Mouse (Mus musculus) spleen, adult 2 months (tissue): ENCODE data around the gene Gatad1.

Source experiments
- CTCF ChIP-seq: fragments of 200-500 bp; IDR thresholded peaks from 2 replicates; pipeline ENCODE4 v1.5.1; 2011; ENCODE audit warnings: mild to moderate bottlenecking, inconsistent platforms; ENCODE audit not compliant: insufficient read depth, insufficient read length, insufficient replicate concordance; ENCODE audit errors: extremely low read depth
- POLR2A ChIP-seq: fragments of 200-500 bp; IDR thresholded peaks from 2 replicates; pipeline ENCODE4 v1.6.1; 2011; ENCODE audit warnings: low read depth, low read length, inconsistent platforms

GRCm38 (mm10) chr5:3600298-3600697 lies 56.7 kb downstream of the Gatad1 start:
- TF ChIP-seq POLR2A: no peak
- TF ChIP-seq CTCF: no peak
